Mouse (Mus musculus): Measurements from ENCODE around the gene Mrpl10.
A peak's percentile ranks its signal among the peaks of the same experiment; 100 is the strongest.

The Mrpl10 gene

DNA sequence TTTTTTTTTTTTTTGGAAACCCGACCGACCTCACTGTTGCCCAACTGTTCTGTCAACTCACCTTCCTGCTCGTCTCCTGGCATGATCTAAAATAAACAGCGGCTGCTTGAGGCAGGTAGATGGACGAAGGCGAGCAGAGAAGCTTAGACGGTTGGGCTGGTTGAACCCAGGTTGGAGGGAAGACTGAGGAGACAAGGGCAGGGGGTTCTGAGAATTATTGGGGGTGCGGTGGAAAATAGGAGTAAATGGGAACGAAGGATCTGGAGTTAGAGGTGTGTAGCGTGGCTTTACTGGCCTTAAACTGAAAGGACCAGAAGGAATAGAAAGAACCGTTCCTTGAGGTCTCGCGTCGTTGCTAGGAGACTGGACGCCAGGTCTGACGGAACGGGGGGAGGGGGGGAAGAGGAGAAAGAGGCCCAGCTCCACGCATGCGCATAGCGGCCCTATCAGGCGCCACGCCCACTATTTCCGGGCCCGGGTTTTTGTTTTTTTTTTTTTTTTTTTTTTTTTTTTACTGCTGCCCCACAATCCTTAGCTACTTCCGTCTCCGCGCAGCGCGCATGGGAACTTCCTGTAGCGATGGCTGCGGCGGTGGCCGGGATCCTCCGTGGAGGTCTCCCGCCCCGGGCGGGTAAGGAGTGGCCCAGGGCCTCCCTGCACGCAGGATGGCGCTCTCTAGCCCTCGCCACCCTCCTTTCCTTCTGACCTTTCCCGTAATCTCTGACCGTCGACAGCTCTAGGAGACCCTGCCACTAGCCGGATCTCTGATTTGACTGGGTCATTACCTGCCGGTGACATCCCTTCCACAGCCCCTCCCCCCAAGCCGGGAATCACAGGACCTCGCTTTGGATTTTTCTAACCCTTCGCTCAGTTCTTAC, at the start of gene Mrpl10, which contains the start of gene Lrrc46:
Gene Mrpl10, plus strand, starts transcription at position 539 of the 878 bp plus-strand sequence.
Gene Lrrc46, minus strand, starts transcription at position 386 of the 878 bp plus-strand sequence.
- peak; percentile 96 for DNase-seq

DNA sequence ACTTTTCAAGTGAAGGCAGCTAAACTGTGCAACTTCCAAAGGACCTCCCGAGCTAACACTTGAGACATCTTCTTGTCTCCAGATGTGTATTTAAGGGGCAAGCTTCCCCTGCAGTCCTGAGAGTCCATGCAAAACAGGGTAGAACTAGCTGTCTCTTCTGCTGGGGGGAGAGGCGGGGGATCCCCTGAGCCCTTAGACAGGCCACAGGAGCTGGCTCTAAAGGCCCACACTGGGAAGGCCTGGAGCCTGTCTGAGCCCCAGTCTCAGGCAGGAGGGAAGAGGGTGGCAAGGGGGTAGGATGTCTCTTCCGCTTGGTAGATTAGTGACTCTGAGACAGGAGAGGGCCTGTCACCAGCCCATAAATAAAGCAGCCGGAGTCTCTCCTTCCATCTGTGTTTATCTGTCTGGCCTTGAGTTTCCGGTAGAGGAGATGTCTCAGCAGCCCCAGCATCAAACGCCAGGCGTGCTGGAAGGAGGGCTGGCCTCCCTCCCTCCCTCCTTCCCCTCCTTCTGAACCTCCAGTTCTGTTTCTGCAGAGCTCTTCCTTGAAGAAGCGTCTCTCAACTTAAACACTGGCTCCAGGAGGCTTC, 48.5 kb upstream of the Mrpl10 start:
- DNase-seq: no peak

- DNase-seq: no peak
Measured at GRCm38 (mm10) chr11:96995031-96995430, 46.3 kb upstream of the Mrpl10 start.

- DNase-seq: no peak
Measured at GRCm38 (mm10) chr11:96995836-96996772, 45.3 kb upstream of the Mrpl10 start.

- no peak for DNase-seq
Measured at GRCm38 (mm10) chr11:96996773-96997379, 44.5 kb upstream of the Mrpl10 start.

GRCm38 (mm10) chr11:96997380-96997956, 43.9 kb upstream of the Mrpl10 start:
- DNase-seq: peak; percentile 40

GRCm38 (mm10) chr11:97003170-97003569, 38.2 kb upstream of the Mrpl10 start:
- DNase-seq: no peak

- DNase-seq: no peak
Measured at GRCm38 (mm10) chr11:97007093-97007794, 34.1 kb upstream of the Mrpl10 start.

DNA sequence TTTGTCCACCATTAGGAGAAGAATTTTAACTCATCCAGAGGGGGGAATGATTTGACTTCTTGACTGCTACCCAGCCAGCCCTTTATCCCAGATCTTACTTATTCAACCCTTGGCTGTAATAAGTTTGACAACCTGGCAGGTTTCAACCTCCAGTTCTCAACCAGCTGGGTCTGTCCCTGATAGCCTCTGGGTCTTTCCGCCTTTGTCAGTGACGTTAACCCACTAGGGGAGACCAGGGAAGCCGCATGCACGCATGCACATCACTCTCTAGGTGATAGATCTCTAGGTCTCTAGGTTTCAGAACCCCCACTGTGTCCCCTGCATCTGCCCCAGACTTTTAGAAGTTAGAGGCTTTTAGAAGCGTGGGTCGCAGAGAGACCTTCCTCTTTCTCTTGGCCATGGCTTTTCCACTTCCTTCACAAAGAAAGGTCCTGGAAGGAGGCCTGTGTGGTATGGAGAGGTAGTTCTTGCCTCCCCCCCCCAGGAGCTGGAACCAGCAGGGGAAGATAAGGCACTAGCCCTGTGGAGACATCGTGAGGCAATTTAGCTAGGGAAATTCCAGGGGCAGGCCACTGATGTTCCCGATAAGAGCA, 32.1 kb upstream of the Mrpl10 start:
- DNase-seq: no peak

GRCm38 (mm10) chr11:97013121-97013670, 28.2 kb upstream of the Mrpl10 start, which contains the start of gene Sp6:
Gene Sp6 (plus strand): TSS chr11:97013394.
- no peak for DNase-seq

DNA sequence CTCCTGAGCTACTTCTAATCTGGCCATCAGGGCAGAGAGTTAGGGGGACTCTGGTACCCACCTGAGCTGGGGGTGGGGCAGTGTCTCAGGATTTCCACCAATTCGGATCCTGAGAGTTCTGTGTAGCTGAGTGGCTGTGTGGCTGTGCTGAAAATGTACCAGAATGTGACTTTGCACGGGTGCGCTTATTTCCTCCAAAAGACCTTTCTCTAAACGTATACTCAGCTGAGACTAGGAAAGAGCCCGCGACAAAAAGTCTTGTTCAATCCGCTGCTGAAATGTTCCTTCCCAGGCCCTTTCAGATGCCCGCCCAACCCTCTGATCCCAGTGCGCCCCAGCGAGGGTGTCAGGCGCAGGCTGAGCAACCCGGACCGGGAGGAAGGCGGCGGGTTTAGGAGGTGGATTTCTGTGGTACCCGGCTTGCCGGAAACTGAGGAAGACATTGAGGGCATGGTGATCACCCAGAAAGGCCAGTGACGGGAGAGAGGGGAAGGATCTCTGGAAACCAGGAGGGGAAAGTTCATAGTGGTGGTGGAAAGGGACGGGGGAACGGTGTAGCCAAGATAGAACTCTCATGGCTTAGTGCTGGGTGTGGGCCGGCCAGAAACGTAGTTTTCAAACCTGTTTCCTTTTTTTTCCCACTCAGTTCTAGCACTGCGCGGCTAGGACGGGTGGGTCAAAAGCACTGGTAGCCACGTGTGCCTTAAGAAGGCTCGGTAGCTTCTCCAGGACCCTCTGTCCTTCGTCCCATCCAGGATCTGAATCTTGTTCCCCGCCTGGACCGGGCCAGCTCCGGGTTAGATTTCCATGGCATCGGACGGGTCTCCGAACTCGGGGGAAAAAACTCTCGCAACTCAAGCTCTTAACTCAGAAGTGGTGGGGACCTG, 23.4 kb upstream of the Mrpl10 start:
- no peak for DNase-seq

DNA sequence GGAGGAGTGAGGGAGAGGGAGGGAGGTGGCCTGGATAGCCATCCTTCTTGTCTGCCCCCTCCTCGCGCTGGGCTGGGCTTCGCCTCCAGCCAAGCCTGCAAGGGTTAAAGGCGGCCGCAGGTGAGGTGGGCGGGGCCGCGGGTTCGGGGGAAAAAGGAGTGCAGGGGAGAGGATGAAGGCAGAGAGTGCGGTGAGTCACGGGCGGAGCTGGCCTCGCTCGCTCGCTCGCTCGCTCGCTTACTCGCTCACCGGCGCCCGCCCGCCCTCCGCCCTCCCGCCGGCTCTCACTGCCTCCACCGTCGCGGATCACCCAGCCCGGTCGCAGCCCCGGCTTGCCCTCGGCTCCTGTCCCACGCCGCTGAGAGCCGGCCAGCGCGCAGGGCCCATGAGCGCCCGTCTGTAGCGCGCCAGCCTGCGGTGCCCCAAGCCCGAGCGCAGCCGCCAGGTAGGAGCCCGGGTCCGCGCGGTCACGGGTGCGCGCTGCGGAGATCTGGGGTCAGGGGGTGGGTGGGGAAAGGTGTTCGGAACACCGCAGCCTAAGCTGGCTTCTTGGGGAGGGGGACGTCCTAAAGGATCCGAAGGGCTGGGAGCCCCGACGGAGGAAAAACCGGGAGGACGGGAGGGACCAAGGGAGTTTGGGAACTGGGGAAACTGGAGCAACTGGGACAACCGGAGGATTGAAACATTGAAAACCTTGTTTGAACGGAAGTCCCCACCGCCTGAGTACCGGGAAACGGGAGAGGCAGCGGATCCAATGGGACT, 22.6 kb upstream of the Mrpl10 start:
- DNase-seq: no peak

GRCm38 (mm10) chr11:97019345-97019708, 22.0 kb upstream of the Mrpl10 start:
- DNase-seq: no peak

DNA sequence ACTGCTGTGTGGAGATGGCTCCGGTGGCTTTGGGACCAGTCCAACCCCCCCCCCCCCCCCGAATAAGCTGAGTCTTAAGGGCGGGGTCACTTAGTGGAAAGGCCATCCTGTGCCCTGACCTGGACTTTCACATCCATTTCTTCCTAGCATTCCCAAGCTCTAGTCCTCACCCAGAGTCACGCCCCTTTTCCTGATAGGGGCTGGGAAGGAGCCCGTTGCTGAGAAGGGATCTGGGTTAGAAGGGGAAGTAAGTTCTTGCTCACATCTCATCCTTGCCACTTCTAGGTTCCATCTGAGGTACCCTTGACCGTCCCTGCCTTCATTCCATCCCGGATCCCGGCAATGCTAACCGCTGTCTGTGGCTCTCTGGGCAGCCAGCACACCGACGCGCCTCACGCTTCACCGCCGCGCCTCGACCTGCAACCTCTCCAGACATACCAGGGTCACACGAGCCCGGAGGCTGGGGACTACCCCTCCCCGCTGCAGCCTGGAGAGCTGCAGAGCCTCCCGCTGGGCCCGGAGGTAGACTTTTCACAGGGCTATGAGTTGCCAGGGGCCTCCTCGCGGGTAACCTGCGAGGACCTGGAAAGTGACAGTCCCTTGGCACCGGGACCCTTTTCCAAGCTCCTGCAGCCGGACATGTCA, 20.1 kb upstream of the Mrpl10 start:
- DNase-seq: no peak

DNA sequence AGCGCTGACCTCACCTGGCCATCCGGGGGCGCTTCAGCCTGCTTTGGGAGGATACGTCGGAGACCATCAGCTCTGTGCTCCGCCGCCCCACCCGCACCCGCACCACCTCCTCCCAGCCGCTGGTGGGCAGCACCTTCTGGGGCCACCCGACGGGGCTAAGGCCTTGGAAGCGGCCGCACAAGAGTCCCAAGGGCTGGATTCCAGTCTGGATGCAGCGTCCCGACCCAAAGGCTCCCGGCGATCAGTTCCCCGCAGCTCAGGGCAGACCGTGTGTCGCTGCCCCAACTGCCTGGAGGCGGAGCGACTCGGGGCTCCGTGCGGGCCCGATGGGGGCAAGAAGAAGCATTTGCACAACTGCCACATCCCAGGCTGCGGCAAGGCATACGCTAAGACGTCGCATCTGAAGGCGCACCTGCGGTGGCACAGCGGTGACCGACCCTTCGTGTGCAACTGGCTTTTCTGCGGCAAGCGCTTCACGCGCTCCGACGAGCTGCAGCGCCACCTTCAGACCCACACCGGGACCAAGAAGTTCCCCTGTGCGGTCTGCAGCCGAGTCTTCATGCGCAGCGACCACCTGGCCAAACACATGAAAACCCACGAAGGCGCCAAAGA, 19.4 kb upstream of the Mrpl10 start:
- DNase-seq: peak; percentile 75

DNA sequence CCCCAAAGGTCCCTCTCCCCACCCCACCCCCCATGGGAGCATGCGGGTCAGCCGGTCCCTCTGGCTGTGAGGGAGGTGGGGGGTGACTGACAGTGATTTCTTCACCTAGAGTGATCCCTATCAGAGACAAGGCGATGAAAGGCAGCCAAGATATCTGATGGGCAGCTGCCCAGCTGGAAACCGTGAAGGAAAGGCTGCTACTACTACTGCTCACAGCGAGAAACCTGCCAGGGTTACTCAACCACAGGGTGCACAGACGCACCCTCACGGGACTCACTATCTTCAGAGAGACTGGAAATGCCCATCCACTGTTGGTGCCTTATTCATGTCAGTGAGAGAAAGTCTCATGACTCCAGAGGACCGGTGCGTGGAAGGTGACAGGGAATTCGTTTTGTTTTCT, 16.4 kb upstream of the Mrpl10 start:
- DNase-seq: no peak

DNA sequence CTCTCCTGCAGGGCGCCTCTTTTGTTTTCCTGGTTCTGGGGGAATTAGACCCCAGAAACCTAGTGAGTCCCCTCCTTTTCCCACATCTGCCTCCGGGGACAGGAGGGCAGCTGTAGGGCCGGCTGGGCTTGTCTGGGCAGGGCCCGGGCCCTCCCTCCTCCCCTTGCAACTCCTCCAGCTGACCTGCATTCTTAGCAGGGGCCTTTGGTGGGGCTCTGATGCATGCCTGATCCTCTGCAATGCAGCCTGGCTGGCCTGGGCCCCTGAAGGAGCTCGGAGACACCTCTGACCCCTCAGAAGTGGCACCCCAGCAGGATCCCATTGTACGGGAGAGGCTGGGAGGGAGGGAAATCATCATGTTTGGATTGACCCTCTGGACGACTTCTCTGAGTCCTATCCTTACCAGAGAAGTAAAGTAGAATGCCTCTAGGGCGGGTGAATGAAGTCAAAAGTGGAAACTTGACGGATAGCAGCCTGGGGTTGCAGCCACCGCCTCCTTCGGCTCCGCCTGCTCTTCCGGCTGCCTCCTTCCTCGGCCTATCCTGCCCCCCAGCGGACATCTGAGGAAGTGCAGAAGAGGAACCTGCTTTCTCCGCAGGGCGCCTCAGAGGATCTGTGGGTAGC, 15.5 kb upstream of the Mrpl10 start:
- peak; percentile 89 for DNase-seq

All from right cerebral cortex, postnatal 4 days (tissue).